In the genomic region with DNA sequence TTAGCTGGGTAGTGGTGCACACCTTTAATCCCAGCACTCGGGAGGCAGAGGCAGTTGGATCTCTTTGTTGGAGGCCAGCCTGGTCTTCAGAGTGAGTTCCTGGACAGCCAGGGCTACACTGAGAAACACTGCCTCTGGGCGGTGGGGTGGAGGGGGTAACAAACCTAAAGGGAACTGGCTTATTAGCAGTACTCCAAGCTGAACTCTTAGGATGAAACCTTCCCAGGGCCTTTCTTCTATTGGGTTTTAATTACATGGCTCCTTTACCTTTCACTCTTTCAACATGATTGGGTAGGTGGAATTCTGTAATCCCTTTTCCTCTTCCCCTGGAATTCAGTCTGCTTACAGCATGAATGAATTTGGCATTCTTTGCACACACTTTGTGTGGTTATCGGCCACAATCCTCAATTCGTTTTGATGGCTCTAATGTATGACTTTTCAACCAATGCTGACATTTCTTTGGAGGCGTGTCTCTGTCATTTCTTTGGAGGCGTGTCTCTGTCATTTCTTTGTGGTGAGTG, we compare ENCODE assay signal across 10 mouse cellular contexts. TPM values are rescaled to one million over a fixed set of nuclear protein-coding genes. Genes with fewer than 3 reads are reported as not detected.
DNase-seq lines count a peak whose midpoint lies in the region; ATAC-seq and TF ChIP-seq lines count a peak whose summit lies in the region.
"Had no signal": no experiment of that assay in that cellular context is flagged by ENCODE, and none has a peak within 500 bp of the region (broad histone marks: within the 10 kb centered on the region; RNA-seq: fewer than 3 reads in every experiment).

No protein-coding gene starts in this region.

- H3K9me3 ChIP-seq in embryonic facial prominence, embryonic 10.5 days: no peaks in the 10 kb centered on the region
- H3K9me3 ChIP-seq in hindbrain, embryonic 16.5 days (ENCODE audit: control insufficient read depth, low read length): no peaks in the 10 kb centered on the region
- H3K9me3 ChIP-seq: liver, embryonic 15.5 days had no signal

- peak overlapping the region; percentile 67 for H3K4me2 ChIP-seq in hindbrain, embryonic 16.5 days (ENCODE audit: low read length)
- peak overlapping the region; percentile 83 for H3K4me2 ChIP-seq in myocyte (ENCODE audit: low read depth)

- no peak overlapping the region for H3ac ChIP-seq in myocyte (ENCODE audit: control insufficient read depth, insufficient read length)

- no peak for TF ChIP-seq CTCF in kidney, adult 2 months (conservative IDR thresholded peaks at IDR 0.05; ENCODE audit: insufficient read depth, insufficient read length, low read depth, low read length)

- no peaks in the 10 kb centered on the region for H3K36me3 ChIP-seq in kidney, adult 2 months (ENCODE audit: control insufficient read depth, insufficient read depth, low read length)
- H3K36me3 ChIP-seq in embryonic facial prominence, embryonic 10.5 days (replicated peaks): no peaks in the 10 kb centered on the region
- no peaks in the 10 kb centered on the region for H3K36me3 ChIP-seq in hindbrain, embryonic 16.5 days (ENCODE audit: control insufficient read depth, insufficient read depth, low read length)
- H3K36me3 ChIP-seq in myocyte (ENCODE audit: control insufficient read depth, insufficient read depth): no peaks in the 10 kb centered on the region
- H3K36me3 ChIP-seq: liver, embryonic 15.5 days had no signal

- no peak for TF ChIP-seq POLR2A in kidney, adult 2 months (IDR thresholded peaks at IDR 0.05; ENCODE audit: low read depth, low read length)
- no peak for TF ChIP-seq POLR2A in myocyte (IDR thresholded peaks at IDR 0.05; ENCODE audit: insufficient read length, low read depth)

- H3K9ac ChIP-seq in hindbrain, embryonic 16.5 days (ENCODE audit: low read depth, low read length): no peak overlapping the region
- H3K9ac ChIP-seq: liver, embryonic 15.5 days had no signal

- peak; percentile 20 for DNase-seq in kidney, adult 2 months
- no peak for DNase-seq in kidney, postnatal 36 days
- peak; percentile 50 for DNase-seq in embryonic facial prominence, embryonic 10.5 days (ENCODE audit: low spot score)
- no peak for DNase-seq in left cerebral cortex, adult 9 months (ENCODE audit: low spot score in 2 of 2)
- DNase-seq in spleen, adult 18-20 months: no peak

- WGBS in kidney, adult 2 months: 48% methylated on average over 6 of the region's 6 CpGs
- WGBS in embryonic facial prominence, embryonic 10.5 days: 35% methylated on average over 6 of the region's 6 CpGs
- WGBS in hindbrain, embryonic 16.5 days: 17% methylated on average over 6 of the region's 6 CpGs

- peaks cover 28% of the 10 kb centered on the region for H3K79me2 ChIP-seq in myocyte (ENCODE audit: control insufficient read depth, insufficient read depth)

- H3K27ac ChIP-seq in kidney, adult 2 months (ENCODE audit: insufficient read depth, low read depth, low read length): peak overlapping the region; percentile 37
- H3K27ac ChIP-seq in embryonic facial prominence, embryonic 10.5 days (replicated peaks): peak overlapping the region; percentile 100
- peak overlapping the region; percentile 100 for H3K27ac ChIP-seq in hindbrain, embryonic 16.5 days (ENCODE audit: low read depth, low read length)

- H3K4me1 ChIP-seq in kidney, adult 2 months (ENCODE audit: control insufficient read depth, insufficient read depth, low read length): peaks cover 6% of the 10 kb centered on the region
- peaks cover 46% of the 10 kb centered on the region for H3K4me1 ChIP-seq in embryonic facial prominence, embryonic 10.5 days
- H3K4me1 ChIP-seq in hindbrain, embryonic 16.5 days (ENCODE audit: control insufficient read depth, insufficient read depth, low read depth, low read length): peaks cover 28% of the 10 kb centered on the region

- H3K4me3 ChIP-seq in kidney, adult 2 months (ENCODE audit: insufficient read depth, low read depth, low read length): no peak overlapping the region
- peak overlapping the region; percentile 98 for H3K4me3 ChIP-seq in embryonic facial prominence, embryonic 10.5 days
- no peak overlapping the region for H3K4me3 ChIP-seq in hindbrain, embryonic 16.5 days (ENCODE audit: low read length)
- H3K4me3 ChIP-seq in myocyte: peak overlapping the region; percentile 98

- no peaks in the 10 kb centered on the region for H3K27me3 ChIP-seq in kidney, adult 2 months (replicated peaks; ENCODE audit: control insufficient read depth, insufficient read depth, low read length)
- H3K27me3 ChIP-seq in embryonic facial prominence, embryonic 10.5 days (replicated peaks; ENCODE audit: low read depth, poor library complexity, severe bottlenecking): no peaks in the 10 kb centered on the region
- H3K27me3 ChIP-seq in hindbrain, embryonic 16.5 days (replicated peaks; ENCODE audit: control insufficient read depth, insufficient read depth, low read length): no peaks in the 10 kb centered on the region
- H3K27me3 ChIP-seq in myocyte (ENCODE audit: control insufficient read depth, insufficient read depth, insufficient read length): no peaks in the 10 kb centered on the region
- H3K27me3 ChIP-seq: liver, embryonic 15.5 days; Patski had no signal

- ATAC-seq in hindbrain, embryonic 16.5 days: no peak
- no peak for ATAC-seq in monocyte, adult 5-6 weeks (replicated peaks; ENCODE audit: insufficient number of reproducible peaks, low FRiP score, low TSS enrichment, poor library complexity, severe bottlenecking)
- ATAC-seq: Patski had no signal

TF ChIP-seq in myocyte, 11 proteins besides CTCF, POLR2A, EP300 and RAD21:
- TF ChIP-seq SRF (IDR thresholded peaks at IDR 0.05; ENCODE audit: control insufficient read depth, insufficient read length, low read depth) (no peak), POLR2AphosphoS2 (IDR thresholded peaks at IDR 0.05; ENCODE audit: insufficient read length, low read depth) (no peak), MYOD1 (IDR thresholded peaks at IDR 0.05; ENCODE audit: control insufficient read depth in 1 of 3, insufficient read length in 2 of 3, low read depth in 2 of 3) (no peak)
TF ChIP-seq in myocyte: peak in this region for 0.

RNA-seq across cellular contexts. Expression of a gene that starts 1.4 kb away (rescaled TPM):
- 22.4 and 25.5 TPM in 2 replicates for polyA plus RNA-seq in kidney, adult 2 months (2012; rRNA removed)
- polyA plus RNA-seq in embryonic facial prominence, embryonic 10.5 days (2016; fragmentation: Nextera tagmentation; extraction: Ambion mirVana): 0.75 and 1.1 TPM in 2 replicates
- 0.68 and 0.94 TPM in 2 replicates for polyA plus RNA-seq in hindbrain, embryonic 16.5 days (2015; fragmentation: Nextera tagmentation; extraction: Ambion mirVana)
- polyA plus RNA-seq in myocyte (2012; fragmentation: generic; extraction: Trizol): 1.0 TPM
- total RNA-seq in monocyte, adult 5-6 weeks (2017): not detected in 3 replicates

RNA-seq across cellular contexts. Expression of a gene that starts 1.5 kb away (rescaled TPM):
- polyA plus RNA-seq in kidney, adult 2 months (2012; rRNA removed): 14.7 and 25.0 TPM in 2 replicates
- polyA plus RNA-seq in embryonic facial prominence, embryonic 10.5 days (2016; fragmentation: Nextera tagmentation; extraction: Ambion mirVana): 179 and 180 TPM in 2 replicates
- 114 and 121 TPM in 2 replicates for polyA plus RNA-seq in hindbrain, embryonic 16.5 days (2015; fragmentation: Nextera tagmentation; extraction: Ambion mirVana)
- polyA plus RNA-seq in myocyte (2012; fragmentation: generic; extraction: Trizol): 18.1 TPM
- total RNA-seq in monocyte, adult 5-6 weeks (2017): 87.7 to 119 TPM (median 96.9 TPM) in 3 replicates

RNA-seq across cellular contexts. Expression of a gene that starts 34.4 kb away (rescaled TPM):
- 163 and 168 TPM in 2 replicates for polyA plus RNA-seq in kidney, adult 2 months (2012; rRNA removed)
- 2.0 and 2.3 TPM in 2 replicates for polyA plus RNA-seq in embryonic facial prominence, embryonic 10.5 days (2016; fragmentation: Nextera tagmentation; extraction: Ambion mirVana)
- 0.44 and 0.75 TPM in 2 replicates for polyA plus RNA-seq in hindbrain, embryonic 16.5 days (2015; fragmentation: Nextera tagmentation; extraction: Ambion mirVana)
- polyA plus RNA-seq in myocyte (2012; fragmentation: generic; extraction: Trizol): 0.31 TPM
- total RNA-seq in monocyte, adult 5-6 weeks (2017): 2.8 to 12.5 TPM in 2 of 3 replicates, not detected in the other

RNA-seq across cellular contexts. Expression of a gene that starts 45.5 kb away (rescaled TPM):
- 3.3 and 4.0 TPM in 2 replicates for polyA plus RNA-seq in kidney, adult 2 months (2012; rRNA removed)
- 25.0 and 25.4 TPM in 2 replicates for polyA plus RNA-seq in embryonic facial prominence, embryonic 10.5 days (2016; fragmentation: Nextera tagmentation; extraction: Ambion mirVana)
- 53.9 and 68.0 TPM in 2 replicates for polyA plus RNA-seq in hindbrain, embryonic 16.5 days (2015; fragmentation: Nextera tagmentation; extraction: Ambion mirVana)
- polyA plus RNA-seq in myocyte (2012; fragmentation: generic; extraction: Trizol): 3.0 TPM
- 14.6 to 24.6 TPM (median 15.7 TPM) in 3 replicates for total RNA-seq in monocyte, adult 5-6 weeks (2017)

Comparison
In these comparisons a context has a peak if more than half of its experiments do, and no peak if none do; other contexts are left out.
1. DNase-seq: peak in kidney, adult 2 months (single experiment) and embryonic facial prominence, embryonic 10.5 days (single experiment); none in kidney, postnatal 36 days (0 of 2), left cerebral cortex, adult 9 months (0 of 2) and spleen, adult 18-20 months (0 of 2).
2. H3K27ac ChIP-seq: peak in every context shown above with its lines; median percentile 100 in embryonic facial prominence, embryonic 10.5 days; 100 in hindbrain, embryonic 16.5 days; 37 in kidney, adult 2 months.
3. H3K4me3 ChIP-seq: peak in embryonic facial prominence, embryonic 10.5 days (single experiment) and myocyte (single experiment); none in kidney, adult 2 months (single experiment) and hindbrain, embryonic 16.5 days (single experiment).
4. RNA of a gene that starts 1.4 kb away (polyA plus RNA-seq): 22.4 to 25.5 TPM in kidney, adult 2 months; 1.0 TPM in myocyte (single experiment), 0.75 to 1.1 TPM in embryonic facial prominence, embryonic 10.5 days and 0.68 to 0.94 TPM in hindbrain, embryonic 16.5 days; every median in the first group is over 10 times any median in the second.
5. RNA of a gene that starts 34.4 kb away (polyA plus RNA-seq): 163 to 168 TPM in kidney, adult 2 months; 2.0 to 2.3 TPM in embryonic facial prominence, embryonic 10.5 days, 0.44 to 0.75 TPM in hindbrain, embryonic 16.5 days and 0.31 TPM in myocyte (single experiment); every median in the first group is over 10 times any median in the second.